Mouse (Mus musculus): Measurements from ENCODE around the gene Jakmip3.

Gene Jakmip3

DNA sequence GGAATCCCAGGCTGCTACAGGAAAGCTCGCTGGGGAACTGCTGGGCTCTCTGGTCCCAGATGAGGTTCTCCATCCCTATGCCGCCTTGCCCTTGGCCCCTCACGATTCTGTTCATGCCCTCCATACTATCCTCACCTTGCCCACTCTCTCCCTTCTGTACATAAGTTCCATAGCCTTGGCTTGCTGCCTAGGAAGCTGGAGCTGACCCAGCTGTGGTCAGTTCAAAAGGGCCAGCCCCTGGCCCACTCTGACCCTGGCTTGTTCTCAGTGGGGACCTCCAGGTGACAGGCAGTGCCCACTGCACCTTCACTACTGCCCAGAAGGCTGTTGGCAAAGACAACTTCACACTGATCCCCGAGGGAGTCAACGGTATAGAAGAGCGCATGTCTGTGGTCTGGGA is 155.9 kb downstream of the Jakmip3 start:
- no peak for DNase-seq (ENCODE audit: low spot score)

DNA sequence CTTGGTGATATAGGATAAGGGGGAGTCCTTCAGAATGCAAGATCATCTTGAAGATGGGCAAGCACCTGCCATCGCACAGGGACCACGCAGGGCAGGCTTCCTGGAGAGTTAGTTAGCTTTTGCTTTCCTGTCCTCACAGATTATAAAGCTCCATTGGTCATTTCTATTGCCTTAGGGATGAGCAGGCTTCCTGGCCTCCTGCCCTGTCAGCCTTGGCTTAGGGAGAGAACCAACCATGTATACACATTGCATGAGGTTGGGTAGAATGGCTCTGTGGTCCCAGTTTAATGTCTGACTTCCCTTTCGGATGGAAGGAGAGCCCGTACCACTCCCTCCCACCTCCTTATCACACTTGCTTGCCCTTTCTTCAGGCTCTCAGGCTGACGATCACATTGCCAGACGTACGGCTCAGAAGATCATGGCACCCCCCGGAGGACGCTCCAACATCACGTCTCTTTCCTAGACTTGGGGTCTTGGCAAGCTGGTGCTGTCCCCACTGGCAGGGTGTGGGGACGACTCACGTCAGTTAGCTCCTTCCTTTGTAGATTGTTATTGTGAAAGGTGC is 160.1 kb downstream of the Jakmip3 start:
- no peak for DNase-seq (ENCODE audit: low spot score)

DNA sequence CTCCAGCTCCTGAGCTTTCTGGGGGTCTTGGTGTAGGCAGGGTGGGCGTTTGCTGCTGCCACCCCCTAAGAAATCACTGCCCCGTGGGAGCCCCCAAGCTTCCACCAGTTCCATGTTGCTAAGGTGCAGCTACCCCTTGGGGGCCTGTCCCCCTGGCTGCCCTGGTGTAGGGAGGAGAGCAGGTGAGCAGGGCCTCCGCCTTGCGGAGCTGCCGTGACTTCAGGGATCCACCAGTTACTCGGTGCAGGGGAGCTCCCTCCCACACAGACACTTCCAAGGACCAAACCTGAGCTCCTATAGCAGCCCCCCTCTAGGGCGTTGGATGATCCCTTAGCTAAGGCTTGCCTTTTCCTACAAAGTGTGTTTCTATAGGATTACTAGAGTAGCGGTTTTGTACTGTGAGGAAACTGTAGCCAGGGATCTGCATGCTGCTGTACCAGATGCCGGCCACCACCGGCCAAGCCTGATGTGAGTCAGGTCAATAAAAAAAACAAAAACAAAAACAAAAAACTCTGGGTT is 160.8 kb downstream of the Jakmip3 start:
- DNase-seq (ENCODE audit: low spot score) = no peak

DNA sequence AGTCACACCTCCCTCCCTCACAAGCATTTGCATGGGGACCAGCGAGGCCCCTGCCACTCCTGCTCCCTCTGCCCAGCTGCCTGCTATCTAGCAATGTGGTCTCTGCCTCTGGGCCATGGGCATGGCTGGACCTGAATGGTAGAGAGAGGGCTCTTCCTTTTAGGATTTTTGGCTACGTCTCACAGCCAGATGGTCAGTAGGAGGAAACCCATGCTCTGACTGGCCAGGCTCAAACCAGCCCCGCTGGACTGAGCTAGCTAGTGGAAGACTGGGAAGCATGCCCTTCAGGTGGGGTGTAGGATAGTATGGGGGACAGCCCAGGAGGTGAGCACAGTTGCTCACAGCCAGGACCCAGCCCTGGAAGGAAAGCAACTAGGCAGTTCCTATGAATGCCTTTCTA is 161.3 kb downstream of the Jakmip3 start:
- DNase-seq (ENCODE audit: low spot score) = no peak

DNA sequence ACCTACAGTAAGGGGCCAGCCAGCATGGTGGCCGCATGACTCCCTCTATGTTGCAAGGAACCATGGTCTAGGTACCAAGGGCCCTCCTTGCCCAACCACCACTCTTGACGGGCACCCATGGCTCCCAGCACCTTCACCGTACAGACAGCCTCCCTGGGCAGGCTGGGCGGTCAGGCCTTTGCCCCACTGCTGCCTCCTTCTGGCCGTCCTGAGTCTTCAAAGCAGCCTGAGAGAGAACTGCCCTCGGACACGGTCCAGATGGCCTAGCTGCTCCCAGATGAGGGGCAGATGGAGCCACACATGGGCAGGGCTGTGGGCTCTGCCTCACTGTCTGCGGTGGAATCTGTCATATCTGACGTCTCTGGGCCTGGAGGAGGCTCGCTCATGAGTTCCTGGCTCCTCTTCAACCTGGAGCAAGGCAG is 163.4 kb downstream of the Jakmip3 start:
- no peak for DNase-seq (ENCODE audit: low spot score)

DNA sequence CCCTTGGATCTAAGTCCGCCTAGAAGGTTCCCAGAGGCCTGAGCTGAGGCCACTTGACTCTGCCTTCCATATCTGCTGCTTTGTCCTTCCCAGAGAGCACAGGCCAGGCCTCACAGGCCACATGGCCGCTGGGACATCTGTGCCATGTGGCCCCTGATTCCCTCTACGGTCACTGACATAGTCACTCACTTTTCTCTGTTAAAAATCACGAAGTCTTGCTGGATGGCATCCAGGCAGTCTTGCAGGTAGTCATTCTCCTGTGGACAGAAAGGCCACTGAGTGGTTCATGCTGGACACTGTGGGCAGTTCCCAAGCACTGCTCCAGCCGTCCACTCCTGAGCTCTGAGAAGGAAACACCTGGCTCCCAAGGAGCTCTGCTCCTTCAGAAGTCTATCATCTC is 164.5 kb downstream of the Jakmip3 start:
- no peak for DNase-seq (ENCODE audit: low spot score)

DNA sequence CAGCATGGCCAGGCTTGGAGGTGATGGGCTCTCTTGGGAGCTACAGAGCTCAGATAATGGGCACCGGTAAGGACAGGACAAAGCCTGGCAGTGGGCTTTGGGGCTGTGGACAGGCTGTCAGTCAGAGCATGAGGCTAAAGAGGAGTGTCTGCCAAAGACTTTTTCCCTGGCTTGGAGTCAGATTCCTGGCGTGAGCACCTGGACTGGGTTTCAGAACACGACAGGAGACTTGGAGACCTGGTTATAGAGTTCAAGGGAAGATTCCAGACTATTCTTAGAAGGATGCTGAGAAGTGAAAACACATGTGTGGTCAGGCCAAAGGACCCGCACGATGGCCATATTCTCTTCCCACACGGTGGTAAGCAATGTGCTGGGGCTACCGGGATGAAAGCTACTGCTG is 165.2 kb downstream of the Jakmip3 start:
- DNase-seq (ENCODE audit: low spot score) = no peak

DNA sequence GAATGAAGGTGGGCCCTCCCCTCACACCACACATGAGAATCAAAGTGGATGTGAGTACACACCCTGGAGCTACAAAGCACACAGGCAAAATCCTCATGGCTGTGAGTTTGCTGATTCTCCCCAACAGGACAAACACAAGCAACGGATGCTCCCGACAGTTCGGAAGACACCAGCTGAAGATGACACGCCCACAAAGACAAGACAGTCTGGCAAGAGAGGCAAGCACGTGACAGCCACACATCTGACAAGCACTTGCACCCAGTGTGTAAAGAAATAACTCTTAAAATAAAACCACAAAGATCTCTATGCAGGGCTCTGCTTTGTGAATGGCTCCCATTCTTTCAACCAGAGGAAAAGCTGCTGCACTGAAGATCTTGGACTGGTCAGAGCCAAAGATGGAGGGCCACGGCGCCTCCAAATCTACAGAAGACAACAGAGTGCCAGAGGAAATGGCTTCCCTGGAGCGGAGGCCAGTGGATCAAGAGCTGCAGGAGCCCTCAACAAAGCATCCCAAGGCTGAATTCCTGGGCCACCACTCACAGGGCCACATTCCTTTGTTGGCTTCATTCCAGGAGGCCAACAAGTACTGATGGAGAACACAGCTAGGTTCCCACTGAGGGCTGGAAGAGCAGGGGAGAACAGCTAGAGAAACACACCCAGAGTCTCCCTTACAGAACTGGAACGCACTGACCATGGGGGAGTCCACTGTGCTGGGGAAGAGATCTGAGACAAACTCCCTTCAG is 167.5 kb downstream of the Jakmip3 start:
- no peak for DNase-seq (ENCODE audit: low spot score)

DNA sequence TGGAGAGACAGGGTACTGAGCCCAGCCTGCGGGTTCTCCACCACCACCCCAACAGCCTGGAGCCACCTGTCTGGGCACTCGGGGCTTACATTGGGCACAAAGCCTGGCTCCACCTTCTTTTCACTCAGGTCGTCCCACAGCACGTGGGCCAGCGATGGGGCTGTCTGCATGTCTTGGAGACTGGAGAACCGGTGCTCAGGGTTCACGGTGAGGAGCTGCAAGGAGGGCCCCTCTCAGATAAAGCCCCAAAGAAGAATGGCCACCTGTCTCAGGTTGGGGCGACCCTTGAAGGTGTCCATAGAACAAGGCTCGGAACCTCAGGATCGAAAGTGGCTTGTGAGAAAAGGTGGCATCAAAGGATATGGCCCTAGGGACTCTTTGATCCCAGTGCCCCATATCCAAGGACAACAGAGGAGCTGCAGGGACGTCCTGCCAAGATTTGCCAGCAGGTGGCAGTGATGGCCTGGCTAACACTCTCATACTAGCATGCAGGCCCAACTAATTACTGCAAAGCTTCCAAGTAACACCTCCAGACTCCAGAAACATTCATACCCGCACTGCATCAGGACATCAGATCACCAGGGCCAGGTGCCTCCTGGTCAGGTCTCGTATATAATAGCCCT is 178.7 kb downstream of the Jakmip3 start:
- DNase-seq (ENCODE audit: low spot score) = peak; percentile 93

DNA sequence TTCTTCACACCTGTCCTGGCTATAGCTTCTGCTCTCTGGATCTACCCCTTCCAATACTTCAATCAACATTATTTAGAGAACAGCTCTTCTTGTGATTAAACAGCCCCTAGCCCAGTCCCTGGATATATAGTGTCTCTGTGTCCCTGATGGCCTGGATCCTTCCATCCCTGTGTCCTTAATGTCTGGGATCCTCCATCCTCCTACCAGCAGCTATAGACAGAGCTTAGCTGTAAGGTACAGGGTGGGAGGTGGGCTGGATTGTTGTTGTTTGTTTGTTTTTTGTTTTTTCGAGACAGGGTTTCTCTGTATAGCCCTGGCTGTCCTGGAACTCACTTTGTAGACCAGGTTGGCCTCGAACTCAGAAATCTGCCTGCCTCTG is 179.2 kb downstream of the Jakmip3 start:
- no peak for DNase-seq (ENCODE audit: low spot score)

DNA sequence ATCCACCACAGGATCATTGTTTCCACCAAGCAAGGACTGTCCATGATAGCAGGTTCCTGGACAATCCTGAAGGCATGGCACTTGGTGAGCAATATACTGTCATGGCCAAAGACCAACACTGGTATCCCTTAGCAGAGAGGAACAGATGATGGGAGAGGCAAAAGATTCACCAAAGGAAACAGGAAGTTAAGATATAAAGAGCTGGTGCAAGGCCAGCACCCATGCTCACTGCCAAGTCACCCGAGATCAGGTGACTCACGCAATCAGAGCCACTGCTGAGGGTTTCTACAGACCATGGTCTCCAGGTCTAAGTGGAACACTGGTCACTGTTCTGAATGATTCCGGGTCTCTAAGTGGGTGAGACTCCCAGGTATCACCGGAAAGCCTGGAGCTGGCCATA is 185.4 kb downstream of the Jakmip3 start:
- DNase-seq (ENCODE audit: low spot score) = no peak

DNA sequence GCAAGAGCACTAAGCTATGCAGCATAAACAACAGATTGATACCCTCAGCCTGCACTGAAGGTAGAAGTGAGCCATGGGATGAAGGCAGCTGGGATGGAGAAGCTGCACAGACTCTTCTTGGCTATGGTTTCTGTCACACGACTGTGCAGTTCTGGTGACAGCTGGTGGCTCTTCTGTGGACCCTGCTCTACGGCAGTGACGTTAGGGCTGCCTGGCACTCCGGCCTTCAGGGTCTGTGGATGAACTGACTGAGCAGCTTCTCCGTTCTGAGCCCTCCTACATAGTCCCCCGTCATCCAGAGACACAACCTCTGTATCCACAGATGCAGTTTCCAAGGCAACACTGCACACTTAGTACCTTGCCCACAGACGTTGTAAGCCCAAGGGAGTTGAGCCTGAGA is 186.0 kb downstream of the Jakmip3 start:
- peak; percentile 52 for DNase-seq (ENCODE audit: low spot score)

DNA sequence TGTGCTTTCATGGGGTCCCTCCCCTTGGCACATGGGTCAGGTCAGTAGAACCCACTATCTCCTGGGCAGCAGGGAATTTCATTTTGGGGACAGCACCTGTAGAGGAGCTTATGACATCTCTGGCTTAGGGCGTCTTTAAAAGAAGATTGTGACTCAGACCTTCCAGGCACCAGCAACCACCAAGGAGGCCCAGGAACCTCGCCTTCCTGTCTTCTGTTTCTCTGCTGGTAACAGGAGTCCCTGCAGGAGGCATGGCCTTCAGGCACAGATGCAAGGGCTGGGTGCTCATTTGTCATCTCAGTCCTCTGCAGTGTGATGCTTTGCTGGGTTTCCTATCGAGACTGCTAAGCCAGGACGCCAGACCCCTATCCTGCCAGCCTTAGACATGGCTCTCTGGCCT is 188.5 kb downstream of the Jakmip3 start:
- no peak for DNase-seq (ENCODE audit: low spot score)

DNA sequence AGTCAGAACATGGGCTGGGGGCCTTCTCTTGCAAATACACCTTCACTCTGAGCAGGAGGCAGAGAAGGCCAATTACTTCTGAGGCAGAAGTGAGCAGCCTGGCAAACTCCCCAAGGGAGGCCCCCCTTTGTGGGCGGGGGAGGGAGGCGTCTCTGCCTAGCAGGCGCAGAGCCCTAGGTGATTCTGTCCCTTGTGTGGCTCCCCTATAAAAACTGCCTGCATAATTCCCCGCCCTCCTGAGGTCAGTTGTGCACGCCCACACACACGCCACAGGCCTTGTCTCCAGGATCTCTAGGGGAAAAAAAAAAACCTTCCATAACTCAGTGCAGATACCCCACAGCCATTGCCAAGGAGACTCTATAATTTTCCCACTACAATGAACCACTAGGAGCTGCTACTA is 189.8 kb downstream of the Jakmip3 start:
- no peak for DNase-seq (ENCODE audit: low spot score)

DNA sequence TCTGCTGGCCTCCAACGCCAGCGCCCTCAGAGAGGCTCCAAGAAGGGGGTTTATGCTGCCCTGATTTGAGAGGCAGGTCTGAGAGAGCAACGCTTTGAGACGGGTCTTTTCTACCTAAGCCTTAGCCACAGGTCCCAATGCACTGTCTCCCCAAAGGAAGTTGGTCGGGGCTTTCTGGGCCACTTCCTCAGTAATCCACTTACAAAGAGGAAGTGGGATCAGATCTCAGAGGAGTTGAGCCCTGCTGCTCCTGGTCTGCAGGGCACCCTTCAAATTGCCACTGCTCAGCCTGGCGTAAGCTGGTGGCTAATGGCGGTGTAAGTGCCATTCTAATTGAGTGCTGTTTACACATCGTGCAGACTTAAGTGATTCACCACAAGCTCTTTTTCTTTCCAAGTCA is 191.0 kb downstream of the Jakmip3 start:
- DNase-seq (ENCODE audit: low spot score) = no peak

DNA sequence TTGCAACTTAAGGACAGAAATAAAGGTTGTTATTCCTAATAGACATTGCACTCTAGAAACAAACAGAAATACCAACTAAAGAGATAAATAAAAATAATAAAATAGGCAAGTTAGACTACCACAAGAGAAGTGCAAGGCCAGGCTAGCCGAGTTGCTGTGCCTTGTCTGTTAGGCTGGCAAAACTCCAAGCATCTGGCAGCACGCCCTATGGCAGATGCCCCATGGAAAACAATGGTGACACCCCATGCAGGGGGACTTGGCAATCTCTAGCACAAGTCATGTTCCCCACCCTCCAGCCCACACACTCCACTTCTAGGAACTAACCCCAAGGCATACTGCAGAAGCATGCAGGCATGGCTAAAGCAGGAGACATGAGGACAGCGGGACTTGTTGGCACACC is 192.9 kb downstream of the Jakmip3 start:
- peak; percentile 63 for DNase-seq (ENCODE audit: low spot score)

Measured in layer of hippocampus, adult 11-12 months (tissue).